Mouse (Mus musculus): Measurements from ENCODE around the gene Hnf1b. TPM values are rescaled to one million over a fixed set of nuclear protein-coding genes. Genes with fewer than 3 reads are reported as not detected.

Gene Hnf1b
- polyA plus RNA-seq, 1 experiment, result not detected

GRCm38 (mm10) chr11:83869686-83870085 is 19.8 kb downstream of the Hnf1b start:
- Histone ChIP-seq H3K4me3 (replicated peaks) (no peak overlapping the region), H3K27me3 (replicated peaks) (peaks cover 32% of the 10 kb centered on the region), H3K36me3 (replicated peaks; ENCODE audit: low read length) (no peaks in the 10 kb centered on the region), H3K9me3 (no peaks in the 10 kb centered on the region), H3K4me1 (peaks cover 16% of the 10 kb centered on the region)
- TF ChIP-seq GATA1 (IDR thresholded peaks at IDR 0.05; ENCODE audit: borderline replicate concordance, low read length) (no peak), FLI1 (IDR thresholded peaks at IDR 0.05; ENCODE audit: low read length) (no peak)

- Histone ChIP-seq H3K4me1 (peaks cover 16% of the 10 kb centered on the region), H3K36me3 (replicated peaks; ENCODE audit: low read length) (no peaks in the 10 kb centered on the region), H3K4me3 (replicated peaks) (no peak overlapping the region), H3K27me3 (replicated peaks) (peaks cover 23% of the 10 kb centered on the region), H3K9me3 (no peaks in the 10 kb centered on the region)
- TF ChIP-seq GATA1 (IDR thresholded peaks at IDR 0.05; ENCODE audit: borderline replicate concordance, low read length) (no peak), FLI1 (IDR thresholded peaks at IDR 0.05; ENCODE audit: low read length) (no peak)
These were observed 22.1 kb downstream of the Hnf1b start for GRCm38 (mm10) chr11:83871780-83872554.

- TF ChIP-seq FLI1 (IDR thresholded peaks at IDR 0.05; ENCODE audit: low read length) (no peak), GATA1 (IDR thresholded peaks at IDR 0.05; ENCODE audit: borderline replicate concordance, low read length) (no peak)
- Histone ChIP-seq H3K27me3 (replicated peaks) (peaks cover 11% of the 10 kb centered on the region), H3K9me3 (no peaks in the 10 kb centered on the region), H3K4me3 (replicated peaks) (no peak overlapping the region), H3K4me1 (peaks cover 16% of the 10 kb centered on the region), H3K36me3 (replicated peaks; ENCODE audit: low read length) (no peaks in the 10 kb centered on the region)
These were observed 23.6 kb downstream of the Hnf1b start for GRCm38 (mm10) chr11:83873509-83873908.

GRCm38 (mm10) chr11:83876630-83877029 is 26.8 kb downstream of the Hnf1b start:
- peaks cover 35% of the 10 kb centered on the region for H3K27me3 ChIP-seq (replicated peaks)
- TF ChIP-seq GATA1 (IDR thresholded peaks at IDR 0.05; ENCODE audit: borderline replicate concordance, low read length), result no peak
- no peak for TF ChIP-seq FLI1 (IDR thresholded peaks at IDR 0.05; ENCODE audit: low read length)

GRCm38 (mm10) chr11:83877765-83878164 is 27.9 kb downstream of the Hnf1b start:
- no peak for TF ChIP-seq GATA1 (IDR thresholded peaks at IDR 0.05; ENCODE audit: borderline replicate concordance, low read length)
- no peak for TF ChIP-seq FLI1 (IDR thresholded peaks at IDR 0.05; ENCODE audit: low read length)
- peaks cover 43% of the 10 kb centered on the region for H3K27me3 ChIP-seq (replicated peaks)
- no peaks in the 10 kb centered on the region for H3K36me3 ChIP-seq (replicated peaks; ENCODE audit: low read length)
- H3K4me3 ChIP-seq (replicated peaks), result no peak overlapping the region
- H3K9me3 ChIP-seq, result no peaks in the 10 kb centered on the region
- H3K4me1 ChIP-seq, result peaks cover 6% of the 10 kb centered on the region

More at GRCm38 (mm10) chr11:83876630-83877029, 26.8 kb downstream of the Hnf1b start:
- Histone ChIP-seq H3K4me3 (replicated peaks) (no peak overlapping the region), H3K9me3 (no peaks in the 10 kb centered on the region), H3K4me1 (peaks cover 14% of the 10 kb centered on the region), H3K36me3 (replicated peaks; ENCODE audit: low read length) (no peaks in the 10 kb centered on the region)

- H3K4me1 ChIP-seq, result peaks cover 3% of the 10 kb centered on the region; the same call in 1 of the 2 replicates
- no peak overlapping the region for H3K4me3 ChIP-seq (replicated peaks)
- no peaks in the 10 kb centered on the region for H3K36me3 ChIP-seq (replicated peaks; ENCODE audit: low read length)
- H3K9me3 ChIP-seq, result no peaks in the 10 kb centered on the region
- H3K27me3 ChIP-seq (replicated peaks), result peaks cover 42% of the 10 kb centered on the region
- TF ChIP-seq FLI1 (IDR thresholded peaks at IDR 0.05; ENCODE audit: low read length) (no peak), GATA1 (IDR thresholded peaks at IDR 0.05; ENCODE audit: borderline replicate concordance, low read length) (no peak)
These were observed 28.6 kb downstream of the Hnf1b start for GRCm38 (mm10) chr11:83878417-83878952.

- Histone ChIP-seq H3K4me1 (peaks cover 3% of the 10 kb centered on the region; the same call in 1 of the 2 replicates), H3K27me3 (replicated peaks) (peaks cover 47% of the 10 kb centered on the region), H3K9me3 (no peaks in the 10 kb centered on the region), H3K4me3 (replicated peaks) (no peak overlapping the region), H3K36me3 (replicated peaks; ENCODE audit: low read length) (no peaks in the 10 kb centered on the region)
- no peak for TF ChIP-seq GATA1 (IDR thresholded peaks at IDR 0.05; ENCODE audit: borderline replicate concordance, low read length)
- TF ChIP-seq FLI1 (IDR thresholded peaks at IDR 0.05; ENCODE audit: low read length), result no peak
These were observed 29.3 kb downstream of the Hnf1b start for GRCm38 (mm10) chr11:83879130-83879529.

- Histone ChIP-seq H3K27me3 (replicated peaks) (peaks cover 50% of the 10 kb centered on the region), H3K4me3 (replicated peaks) (no peak overlapping the region), H3K9me3 (no peaks in the 10 kb centered on the region), H3K4me1 (peaks cover 3% of the 10 kb centered on the region; the same call in 1 of the 2 replicates), H3K36me3 (replicated peaks; ENCODE audit: low read length) (no peaks in the 10 kb centered on the region)
- no peak for TF ChIP-seq FLI1 (IDR thresholded peaks at IDR 0.05; ENCODE audit: low read length)
- TF ChIP-seq GATA1 (IDR thresholded peaks at IDR 0.05; ENCODE audit: borderline replicate concordance, low read length), result no peak
These were observed 31.6 kb downstream of the Hnf1b start for GRCm38 (mm10) chr11:83881438-83881837.

GRCm38 (mm10) chr11:83882552-83882951 is 32.7 kb downstream of the Hnf1b start:
- no peaks in the 10 kb centered on the region for H3K36me3 ChIP-seq (replicated peaks; ENCODE audit: low read length)
- peaks cover 49% of the 10 kb centered on the region for H3K27me3 ChIP-seq (replicated peaks)
- no peak overlapping the region for H3K4me3 ChIP-seq (replicated peaks)
- no peak for TF ChIP-seq GATA1 (IDR thresholded peaks at IDR 0.05; ENCODE audit: borderline replicate concordance, low read length)
- H3K4me1 ChIP-seq, result peaks cover 3% of the 10 kb centered on the region; the same call in 1 of the 2 replicates
- no peaks in the 10 kb centered on the region for H3K9me3 ChIP-seq

GRCm38 (mm10) chr11:83883074-83883473 is 33.2 kb downstream of the Hnf1b start:
- H3K36me3 ChIP-seq (replicated peaks; ENCODE audit: low read length), result no peaks in the 10 kb centered on the region
- H3K4me1 ChIP-seq, result peaks cover 3% of the 10 kb centered on the region; the same call in 1 of the 2 replicates
- TF ChIP-seq GATA1 (IDR thresholded peaks at IDR 0.05; ENCODE audit: borderline replicate concordance, low read length) (no peak), FLI1 (IDR thresholded peaks at IDR 0.05; ENCODE audit: low read length) (no peak)
- peaks cover 48% of the 10 kb centered on the region for H3K27me3 ChIP-seq (replicated peaks)
- no peak overlapping the region for H3K4me3 ChIP-seq (replicated peaks)
- no peaks in the 10 kb centered on the region for H3K9me3 ChIP-seq
